Mouse (Mus musculus) adrenal gland, postnatal 4 days (tissue): ENCODE data around the gene Best2. TPM values are rescaled to one million over a fixed set of nuclear protein-coding genes. Genes with fewer than 3 reads are reported as not detected.

ENCODE experiments used
- DNase-seq, 2 experiments: peaks; one replicate each; pipeline ENCODE4 v3.0.0; 2021 to 2022; ENCODE audit warnings: low spot score in 2 of 2, mixed read lengths in 2 of 2
- total RNA-seq, 2 experiments: library from RNA; stranded (reverse); gene quantifications; 2 replicates each; pipeline ENCODE4 v1.2.3; 2021

Best2 gene
- total RNA-seq, 2 experiments from 2014 or later: not detected

DNA sequence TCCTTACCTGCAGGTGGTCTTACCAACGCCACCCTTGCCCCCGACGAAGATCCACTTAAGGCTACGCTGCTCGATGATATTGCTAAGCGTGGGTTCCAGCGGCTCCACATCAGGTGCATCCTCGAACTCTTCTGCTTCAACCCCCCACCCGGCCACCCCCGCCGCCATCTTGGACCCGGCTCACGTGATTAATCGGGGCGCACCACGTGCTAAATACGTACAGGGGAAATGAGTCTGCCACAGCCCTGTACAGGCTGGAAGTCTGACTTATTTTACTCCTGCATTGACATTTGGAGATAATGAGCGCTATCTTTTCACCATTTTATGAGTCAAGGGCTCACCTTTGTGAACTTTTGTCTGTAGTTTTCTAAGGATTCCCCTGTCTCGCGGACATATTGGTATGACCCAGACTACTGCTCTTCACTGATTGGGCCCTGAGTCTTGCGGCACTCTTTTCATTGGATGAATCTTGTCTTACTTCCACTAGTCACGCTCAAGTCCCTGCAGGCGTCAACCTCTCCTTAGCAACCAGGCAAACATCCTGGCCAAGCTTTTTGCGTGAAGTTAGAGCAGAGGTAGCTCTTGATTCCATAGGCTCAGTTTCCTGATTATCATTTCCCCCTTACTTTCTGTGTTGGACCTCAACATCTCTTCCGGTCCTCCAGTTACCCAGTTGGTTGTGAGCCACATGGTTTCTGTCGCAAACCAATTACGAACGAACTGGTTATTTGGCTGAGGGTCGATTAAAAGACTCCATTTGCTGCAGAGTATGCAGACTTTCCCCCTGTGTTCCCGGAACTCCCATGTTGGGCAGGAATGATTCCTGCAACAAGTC, 11.0 kb upstream of the Best2 start, which contains the start of gene Asna1:
Gene Asna1, minus strand, starts transcription at position 184 of the 835 bp plus-strand sequence.
- peak; percentile 37 to 65 for DNase-seq

DNA sequence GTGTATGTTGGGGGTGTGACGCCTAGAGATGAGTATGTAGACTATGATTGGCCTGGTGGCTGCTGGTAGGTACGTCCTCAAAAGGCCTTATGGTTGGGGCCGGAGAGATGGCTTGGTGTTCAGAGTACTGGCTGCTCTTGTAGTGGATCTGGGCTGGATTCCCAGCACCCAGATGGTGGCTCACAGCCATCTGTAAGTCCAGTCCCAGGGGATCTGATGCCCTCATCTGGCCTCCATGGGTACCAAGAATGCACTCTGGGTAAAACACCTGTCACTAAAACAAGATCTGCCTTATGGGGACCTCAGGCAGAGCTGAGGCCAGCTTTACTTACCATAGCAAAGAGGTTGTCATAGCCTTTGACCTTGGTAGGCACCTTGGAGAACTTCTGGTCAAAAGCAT, 9.5 kb upstream of the Best2 start:
- no peak for DNase-seq

DNA sequence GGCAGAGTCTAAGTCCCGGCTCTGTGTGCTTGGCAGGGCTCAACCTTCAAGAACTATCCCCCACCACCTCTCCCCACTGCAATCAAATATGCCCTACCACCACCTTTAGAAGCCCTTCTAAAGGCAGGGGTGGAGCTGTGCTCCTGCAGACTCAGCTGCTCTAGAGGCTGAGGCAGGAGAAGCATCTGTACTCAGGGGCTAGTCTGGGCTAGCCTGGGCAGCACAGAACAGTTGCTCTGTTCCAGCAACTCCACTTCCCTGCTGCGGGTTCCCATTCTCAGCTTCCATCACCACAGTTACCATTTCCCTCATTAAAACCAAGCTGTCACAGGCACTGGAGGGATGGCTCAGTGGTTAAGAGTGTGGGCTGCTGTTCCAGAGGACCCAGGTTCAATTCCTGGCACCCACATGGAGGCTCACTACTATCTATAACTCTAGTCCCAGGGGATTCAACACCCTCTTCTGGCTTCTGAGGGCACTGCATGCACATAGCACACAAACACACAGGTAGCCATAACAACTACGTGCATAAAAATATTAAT, 7.3 kb upstream of the Best2 start:
- no peak for DNase-seq

DNA sequence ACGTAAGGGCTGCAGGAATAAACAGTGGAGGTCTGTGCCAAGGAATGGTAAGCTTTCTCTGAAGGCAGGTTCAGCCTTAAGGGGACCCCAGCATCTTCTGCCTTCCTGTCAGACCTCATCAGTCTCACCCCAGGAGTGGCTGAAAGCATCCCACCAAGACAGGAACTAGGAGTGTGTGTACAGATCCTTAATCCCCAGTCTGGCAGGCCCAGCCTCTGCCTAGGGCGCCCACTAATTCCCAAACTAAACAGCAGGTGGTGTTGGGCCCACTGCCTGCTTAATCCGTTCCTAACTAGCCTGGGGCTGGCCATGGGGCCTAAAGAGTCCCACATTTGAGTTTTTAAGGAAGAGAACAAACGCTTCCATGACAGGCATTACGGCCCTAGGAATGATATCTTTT, 2.9 kb upstream of the Best2 start:
- DNase-seq: no peak

DNA sequence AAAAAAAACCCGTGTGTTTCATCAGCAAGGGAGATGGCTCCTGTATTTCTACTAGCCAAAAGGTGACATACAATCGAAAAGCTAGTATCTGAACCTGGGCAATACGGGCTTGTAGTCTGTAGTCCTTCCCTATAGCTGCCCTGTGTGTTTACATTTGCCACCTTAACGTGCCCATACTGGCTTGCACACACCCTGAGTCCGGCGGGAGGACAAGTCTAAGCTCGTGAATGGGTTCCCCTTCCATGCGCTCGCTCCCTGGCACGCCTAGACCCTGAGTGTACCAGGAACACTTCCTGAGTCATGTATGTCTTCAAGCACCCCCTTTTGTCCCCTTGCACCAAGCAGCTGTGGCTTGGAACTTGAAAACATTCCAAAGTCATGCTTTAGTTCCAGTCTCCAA, 2.4 kb upstream of the Best2 start:
- DNase-seq: no peak

DNA sequence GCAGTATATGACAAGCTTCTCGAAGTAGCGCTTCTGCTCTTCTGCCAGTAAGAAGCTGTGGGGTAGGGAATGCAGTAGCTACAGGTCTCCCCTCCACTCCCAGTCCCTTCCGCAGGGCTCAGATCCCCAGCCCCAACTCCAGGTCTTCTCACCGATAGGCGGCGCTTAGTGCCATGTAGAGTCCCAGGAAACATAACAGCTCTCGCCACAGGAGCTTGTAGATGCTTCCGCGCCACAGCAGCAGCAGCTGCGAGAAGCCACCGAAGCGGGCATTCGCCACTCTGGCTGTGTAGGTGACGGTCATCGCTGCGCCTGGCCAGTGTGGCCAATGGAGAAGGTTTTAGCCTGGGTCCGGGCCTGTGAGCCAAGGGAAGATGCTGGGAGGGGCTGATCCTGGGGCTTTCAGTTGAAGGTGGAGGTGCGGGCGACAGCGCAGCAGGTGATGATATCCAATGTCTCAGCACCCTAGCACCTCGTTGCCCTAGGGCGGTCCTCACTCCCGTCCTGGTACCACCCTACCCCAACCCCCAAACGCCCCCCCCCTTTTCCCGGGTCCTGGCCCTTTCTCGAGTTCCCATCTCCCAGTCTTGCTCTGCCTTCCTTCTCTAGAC, 996 bp downstream of the Best2 start:
- peak in 1 of 2 experiments; percentile 56 for DNase-seq

DNA sequence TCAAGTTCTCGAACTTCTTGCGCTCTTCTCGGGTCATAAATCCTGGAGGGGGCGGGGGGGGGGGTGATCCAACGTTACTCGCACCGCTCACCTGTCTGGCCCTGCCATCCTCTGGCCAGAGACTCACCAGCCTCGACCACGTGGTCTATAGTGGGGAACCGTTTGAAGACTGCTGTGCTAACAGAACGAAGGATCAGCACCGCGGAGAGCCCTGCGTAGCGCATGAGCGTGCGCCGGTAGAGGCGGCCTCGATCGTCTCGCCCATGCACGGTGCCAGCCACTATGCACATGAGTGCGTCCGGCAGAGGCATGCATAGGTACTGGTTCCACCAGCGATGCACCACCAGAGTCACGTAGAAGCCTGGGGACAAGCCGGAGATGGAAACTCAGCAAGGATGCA, 3.1 kb downstream of the Best2 start:
- no peak for DNase-seq

DNA sequence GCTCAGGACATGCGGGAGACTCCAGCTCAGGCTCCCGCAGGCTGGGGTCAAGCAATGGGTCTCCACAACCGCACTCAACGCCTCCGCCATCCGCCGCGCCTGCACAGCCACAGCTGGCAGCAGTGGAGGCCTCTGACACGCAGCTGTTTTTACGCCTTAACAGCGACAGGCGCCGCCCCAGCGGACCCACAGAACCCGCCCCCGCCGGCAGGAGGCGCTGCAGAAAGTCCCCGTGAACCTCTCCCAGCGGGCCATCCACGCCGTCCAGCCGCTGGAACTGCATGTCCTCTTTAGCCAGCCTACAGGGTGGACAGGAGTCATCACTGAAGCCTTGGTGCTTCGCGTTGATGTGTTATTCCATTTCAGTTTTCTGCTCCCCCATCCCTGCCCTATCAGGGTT, 6.6 kb downstream of the Best2 start:
- no peak for DNase-seq

DNA sequence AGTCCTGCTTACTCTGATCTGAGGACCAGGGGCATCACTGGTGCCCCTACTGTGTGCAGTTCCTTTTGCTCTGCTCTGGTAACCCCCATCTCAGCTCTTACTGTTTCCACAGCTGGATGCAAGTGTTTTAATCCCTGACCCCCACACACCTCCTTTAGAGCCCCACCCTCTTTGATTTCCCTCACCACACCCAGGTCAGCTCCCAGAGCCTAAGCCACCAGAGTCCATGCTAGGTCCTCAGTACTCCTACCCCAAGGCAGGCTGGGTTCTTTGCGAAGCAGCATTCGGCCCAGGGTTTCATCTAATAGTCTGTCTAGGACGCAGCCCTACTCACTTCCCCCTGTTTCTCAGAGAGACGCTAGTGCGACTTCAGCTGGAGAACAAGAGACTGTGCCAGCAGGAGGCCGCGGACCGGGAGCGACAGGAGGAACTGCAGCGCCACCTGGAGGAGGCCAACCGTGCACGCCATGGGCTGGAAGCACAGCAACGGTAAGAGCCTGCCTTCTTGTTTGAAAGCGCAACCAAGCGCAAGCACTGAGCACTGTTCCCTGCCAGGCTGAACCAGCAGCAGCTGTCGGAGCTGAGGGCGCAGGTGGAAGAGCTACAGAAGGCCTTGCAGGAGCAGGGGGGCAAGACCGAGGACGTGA, 16.6 kb downstream of the Best2 start:
- DNase-seq: peak; percentile 71 to 76

DNA sequence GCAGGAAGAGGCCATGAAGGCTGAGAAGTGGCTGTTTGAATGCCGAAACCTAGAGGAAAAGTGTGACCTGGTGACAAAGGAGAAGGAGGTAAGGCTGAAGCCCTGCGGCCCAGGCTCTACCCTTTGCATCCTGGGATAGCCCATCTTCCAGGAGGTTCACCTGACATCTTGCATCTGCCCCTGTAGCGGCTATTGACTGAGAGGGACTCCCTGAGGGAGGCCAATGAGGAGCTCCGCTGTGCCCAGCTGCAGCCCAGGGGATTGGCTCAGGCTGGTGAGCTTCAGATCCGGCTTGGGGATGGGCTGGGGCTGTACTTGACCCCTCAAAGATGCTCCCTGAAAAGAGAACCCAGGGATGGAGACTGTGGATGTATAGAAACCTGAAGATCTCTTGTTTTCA, 17.4 kb downstream of the Best2 start:
- no peak for DNase-seq

DNA sequence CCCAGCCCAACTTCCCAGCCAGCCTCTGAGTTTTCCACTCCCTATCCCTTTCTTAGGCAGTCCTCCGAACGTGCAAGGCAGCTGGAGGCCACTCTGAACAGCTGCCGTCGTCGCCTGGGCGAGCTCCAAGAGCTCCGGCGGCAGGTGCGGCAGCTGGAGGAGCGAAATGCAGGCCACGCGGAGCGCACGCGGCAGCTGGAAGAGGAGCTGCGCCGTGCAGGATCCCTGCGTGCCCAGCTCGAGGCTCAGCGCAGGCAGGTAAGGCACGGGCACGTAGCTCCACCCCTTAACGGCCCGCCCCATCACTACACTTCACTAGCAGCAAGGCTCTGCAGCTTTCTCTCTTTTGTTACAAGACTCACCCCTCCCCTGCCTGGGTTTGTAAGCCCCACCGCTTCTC, 18.7 kb downstream of the Best2 start:
- DNase-seq: no peak

DNA sequence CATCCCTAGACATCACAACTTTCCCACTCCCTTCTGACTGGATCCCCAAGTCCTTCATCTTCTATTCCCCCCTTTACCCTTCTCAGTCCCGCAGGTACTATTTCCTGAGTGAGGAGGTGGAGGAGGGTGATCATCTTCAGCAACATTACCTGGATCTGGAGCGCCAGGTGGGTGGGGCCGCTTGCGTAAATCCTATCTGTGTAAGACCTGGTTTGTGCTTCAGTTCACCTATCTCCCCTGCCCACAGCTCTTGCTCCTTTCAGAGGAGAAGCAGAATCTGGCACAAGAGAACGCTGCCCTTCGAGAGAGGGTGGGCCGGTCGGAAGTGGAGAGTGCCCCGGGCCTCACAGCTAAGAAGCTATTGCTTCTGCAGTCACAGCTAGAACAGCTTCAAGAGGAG, 20.0 kb downstream of the Best2 start:
- DNase-seq: no peak

DNA sequence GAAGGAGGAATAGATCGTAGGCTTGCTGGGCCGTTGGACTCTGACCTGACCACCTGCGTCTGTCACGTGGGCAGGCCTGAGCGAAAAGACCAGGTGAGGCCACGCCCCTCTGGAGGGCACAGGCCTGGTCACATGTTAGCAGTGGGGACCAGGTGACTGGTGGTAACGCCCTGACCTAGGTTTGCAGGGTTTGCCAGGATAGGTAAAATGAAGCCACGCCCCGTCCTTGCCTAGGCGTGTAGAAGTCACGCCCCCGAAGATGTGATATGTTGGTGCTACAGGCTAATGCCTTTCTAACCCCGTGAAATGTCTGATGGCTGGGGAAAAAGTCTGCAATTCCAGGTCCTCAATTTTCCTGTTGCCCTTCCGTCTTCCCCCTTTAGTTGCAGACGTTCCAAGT, 23.5 kb downstream of the Best2 start:
- DNase-seq: no peak

DNA sequence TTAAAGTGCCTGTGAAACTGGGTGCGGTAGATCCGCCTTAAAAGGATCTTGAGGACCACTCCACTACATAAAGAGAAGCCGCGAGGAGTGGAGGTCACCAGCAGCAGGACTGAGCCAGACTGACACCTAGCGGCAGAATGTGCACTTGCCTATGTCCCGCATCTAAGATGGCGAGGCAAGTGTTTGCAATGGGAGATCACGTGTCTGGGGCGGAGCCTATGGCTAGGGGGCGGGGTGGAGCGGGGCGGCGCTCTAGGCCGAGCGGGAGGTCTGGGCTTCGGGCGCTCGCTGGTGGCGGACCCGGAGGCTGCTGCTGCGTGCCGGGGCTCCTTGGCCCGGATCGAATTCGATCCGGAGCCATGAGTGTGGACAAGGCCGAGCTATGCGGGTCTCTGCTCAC, 24.0 kb downstream of the Best2 start, which contains the start of gene Hook2:
Gene Hook2, plus strand, starts transcription at position 255 of the 400 bp plus-strand sequence.
- DNase-seq: peak; percentile 80 to 92

DNA sequence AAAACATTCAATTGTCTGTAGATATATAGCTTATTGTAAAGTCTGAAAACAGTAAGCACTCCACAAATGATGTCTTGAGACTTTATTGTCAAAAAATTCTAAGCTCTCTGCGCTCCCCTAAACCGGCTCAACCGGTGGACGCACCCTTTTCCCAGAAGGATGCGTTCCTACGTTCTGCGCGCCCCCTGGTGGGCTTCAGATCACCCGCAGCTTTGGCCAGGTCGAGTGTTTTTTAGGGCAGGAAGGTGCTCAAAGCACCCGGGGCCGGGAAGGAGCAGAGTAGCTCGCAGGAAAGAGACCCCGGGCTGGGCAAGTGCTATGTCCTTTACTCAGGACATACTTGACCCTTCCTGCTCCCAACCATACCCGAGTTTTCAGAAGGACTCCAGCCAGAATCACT, 24.5 kb downstream of the Best2 start:
- DNase-seq: peak; percentile 88 to 90

DNA sequence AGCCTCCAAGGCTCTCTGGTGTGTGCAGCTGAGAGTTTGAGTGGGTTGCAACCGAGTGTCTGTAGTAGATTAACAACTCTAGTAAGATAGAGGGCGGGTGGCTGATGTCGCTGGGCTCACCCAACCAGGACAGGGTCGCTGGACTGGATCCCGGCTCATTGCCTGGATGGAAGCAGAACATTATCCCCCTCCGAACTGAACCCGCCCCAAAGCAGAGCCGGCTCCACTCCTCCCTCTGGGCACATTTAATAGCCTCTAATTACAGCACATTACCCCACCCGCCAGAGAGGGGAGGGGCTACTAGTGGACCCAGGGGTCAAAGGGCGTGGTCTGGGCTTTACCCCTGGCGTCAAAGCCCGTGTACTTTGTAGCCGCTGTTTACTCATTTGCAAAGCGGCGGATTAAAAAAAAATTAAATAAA, 25.0 kb downstream of the Best2 start:
- no peak for DNase-seq

DNA sequence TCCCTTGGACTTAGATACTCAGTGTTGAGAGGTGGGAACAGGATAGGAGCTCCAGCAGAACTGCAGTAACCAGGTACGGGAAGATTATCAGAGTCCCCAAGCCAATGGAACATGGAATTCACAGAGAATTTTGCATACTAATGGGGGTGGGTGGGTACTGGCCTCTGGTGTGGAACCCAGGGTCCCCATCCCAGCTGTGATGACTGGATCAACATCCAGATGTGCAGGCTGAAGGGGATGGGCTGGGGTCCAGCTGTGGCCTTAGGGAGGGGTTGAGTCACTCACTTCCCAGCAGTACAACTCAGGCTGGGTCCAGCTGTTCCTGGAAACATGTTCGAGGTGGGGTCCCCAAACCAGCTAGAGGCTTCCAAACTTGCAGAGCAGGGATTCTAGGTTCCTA, 26.4 kb downstream of the Best2 start:
- no peak for DNase-seq

DNA sequence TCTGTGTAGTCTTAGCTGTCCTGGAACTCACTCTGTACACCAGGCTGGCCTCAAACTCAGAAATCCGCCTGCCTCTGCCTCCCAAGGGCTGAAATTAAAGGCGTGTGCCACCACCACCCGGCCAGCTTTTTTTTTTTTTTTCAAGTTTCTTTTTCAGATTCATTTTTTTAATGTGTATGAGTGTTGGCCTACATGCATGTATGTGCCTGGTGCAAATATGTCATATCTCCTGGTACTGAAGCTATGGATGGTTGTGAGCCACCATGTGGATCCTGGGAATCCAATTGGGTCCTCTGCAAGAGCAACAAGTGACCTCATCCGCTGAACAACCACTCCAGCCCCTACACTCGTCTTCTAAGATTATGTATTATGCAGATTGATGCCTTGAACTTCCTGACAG, 26.9 kb downstream of the Best2 start:
- no peak for DNase-seq

DNA sequence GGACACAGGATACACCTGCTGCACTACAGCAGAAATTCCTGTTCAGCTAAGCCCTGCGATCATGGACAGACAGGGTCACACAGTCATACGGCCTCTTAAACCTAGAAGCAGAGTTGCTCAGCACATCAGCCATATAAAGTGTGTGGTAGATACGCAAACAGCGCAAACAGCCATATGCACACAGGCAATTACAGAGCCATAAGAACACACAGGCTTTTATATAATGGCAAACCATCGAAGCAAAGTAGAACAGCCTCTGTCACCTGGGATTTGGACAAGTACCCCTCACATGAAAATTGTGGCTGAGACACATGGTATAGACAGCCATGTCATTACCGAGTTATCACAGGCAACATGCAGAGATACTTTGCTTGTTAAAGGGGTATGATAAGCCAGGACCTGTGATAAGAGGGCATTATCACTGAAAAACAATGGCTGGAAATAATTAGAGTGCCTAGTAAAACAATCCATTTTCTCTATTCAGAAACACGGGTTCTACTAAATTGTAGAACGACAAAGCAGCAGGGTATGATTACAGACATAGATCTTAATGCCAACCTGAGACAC, 27.9 kb downstream of the Best2 start:
- no peak for DNase-seq

DNA sequence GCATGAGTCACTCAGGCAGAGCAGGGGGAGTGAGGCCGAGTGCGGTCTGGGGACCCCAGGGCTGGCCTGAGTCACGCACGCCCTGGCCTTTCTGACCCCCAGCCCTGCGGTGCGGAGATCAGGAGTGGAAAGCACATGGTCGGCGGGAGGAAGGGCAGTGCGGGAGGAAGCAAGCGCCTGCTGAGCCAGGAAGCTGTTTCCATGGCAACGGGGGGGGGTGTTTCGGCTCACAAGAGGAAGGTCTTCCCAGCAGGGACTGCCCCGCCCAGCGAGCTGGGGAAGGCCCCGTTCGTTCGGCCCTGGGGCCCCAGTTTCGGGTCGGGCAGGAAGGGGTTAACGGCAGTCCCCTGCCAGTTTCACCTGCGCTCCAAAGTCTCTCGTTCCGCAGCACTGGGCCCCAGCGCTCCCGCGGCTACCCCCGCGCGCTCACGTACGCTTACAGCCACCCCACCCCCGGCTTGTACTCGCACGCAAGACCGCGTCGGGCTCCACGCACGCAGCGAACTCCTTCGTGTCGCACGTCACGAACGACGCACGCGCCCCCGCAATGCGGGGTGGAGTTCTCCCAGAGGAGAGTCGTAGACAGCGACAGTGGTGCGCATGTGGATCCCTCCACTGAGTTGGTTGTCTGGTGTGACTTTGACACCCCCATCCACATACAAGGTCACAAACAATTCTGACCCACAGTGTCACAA, 28.5 kb downstream of the Best2 start:
- DNase-seq: peak; percentile 70 to 79
